Mouse (Mus musculus) CH12.LX (cell line): ENCODE measurements around the gene Nebl. TPM values are rescaled to one million over a fixed set of nuclear protein-coding genes. Genes with fewer than 3 reads are reported as not detected.

Source experiments
- DNase-seq: peaks from one replicate; pipeline ENCODE4 v3.0.0-alpha.2; 2013; ENCODE audit errors: extremely low read depth
- H3K27ac ChIP-seq: 2 replicates; pipeline ENCODE4 v1.5.1; 2012; ENCODE audit warnings: low read depth, mild to moderate bottlenecking, control low read depth, moderate library complexity; ENCODE audit not compliant: insufficient read depth
- H3K27me3 ChIP-seq: replicated peaks from 2 replicates; pipeline ENCODE3; 2012; ENCODE audit warnings: inconsistent platforms
- H3K36me3 ChIP-seq, 2 experiments: replicated peaks in 1 of 2; 2 replicates each; pipeline versions ENCODE3 to v1.6.1; 2012; ENCODE audit warnings: inconsistent platforms in 1 of 2, low read length in 1 of 2, mild to moderate bottlenecking in 1 of 2, mixed read lengths in 1 of 2, moderate library complexity in 1 of 2; ENCODE audit not compliant: control insufficient read depth in 1 of 2, insufficient read depth in 1 of 2
- H3K4me1 ChIP-seq, 2 experiments: 2 replicates each; pipeline ENCODE4 v1.6.1; 2012; ENCODE audit warnings: inconsistent platforms in 1 of 2, moderate library complexity in 1 of 2; ENCODE audit not compliant: insufficient read depth in 2 of 2, control insufficient read depth in 1 of 2
- H3K4me2 ChIP-seq: 2 replicates; pipeline ENCODE4 v1.6.1; 2012; ENCODE audit warnings: low read depth, mild to moderate bottlenecking, control low read depth; ENCODE audit not compliant: poor library complexity, insufficient read depth, severe bottlenecking
- H3K4me3 ChIP-seq, 3 experiments: fragments of 150-350 bp in 1 of 3; sonication (generic) in 1 of 3; replicated peaks in 1 of 3; 2 replicates each; pipeline versions ENCODE3 to v1.5.1; 2011 to 2012; ENCODE audit warnings: low read depth in 2 of 3, low read length in 2 of 3, mild to moderate bottlenecking in 2 of 3, moderate library complexity in 2 of 3, control low read depth in 1 of 3, improper control_type of control experiment in 1 of 3, inconsistent platforms in 1 of 3, mixed read lengths in 1 of 3; ENCODE audit not compliant: poor library complexity in 1 of 3
- H3K79me2 ChIP-seq: replicated peaks from 2 replicates; pipeline ENCODE4 v1.6.1; 2012; ENCODE audit warnings: mild to moderate bottlenecking, moderate library complexity; ENCODE audit not compliant: control insufficient read depth, poor library complexity, insufficient read depth, severe bottlenecking; ENCODE audit errors: extremely low read depth
- H3K9ac ChIP-seq: 2 replicates; pipeline ENCODE4 v1.6.1; 2012; ENCODE audit warnings: low read depth, mild to moderate bottlenecking, control low read depth, moderate library complexity; ENCODE audit not compliant: insufficient read depth
- H3K9me3 ChIP-seq: replicated peaks from 2 replicates; pipeline ENCODE3; 2012; ENCODE audit warnings: low read length, inconsistent platforms, mixed read lengths
- CHD1 ChIP-seq: IDR thresholded peaks from 2 replicates; pipeline ENCODE4 v1.6.1; 2012; ENCODE audit warnings: low read depth, low read length, improper control_type of control experiment, inconsistent platforms
- CHD2 ChIP-seq: IDR thresholded peaks from 2 replicates; pipeline ENCODE4 v1.6.1; 2011; ENCODE audit warnings: low read length, improper control_type of control experiment
- E2F4 ChIP-seq: IDR thresholded peaks from 2 replicates; pipeline ENCODE4 v1.6.1; 2011; ENCODE audit warnings: low read depth, low read length, improper control_type of control experiment; ENCODE audit not compliant: insufficient replicate concordance
- ELF1 ChIP-seq: IDR thresholded peaks from 2 replicates; pipeline ENCODE4 v1.6.1; 2014; ENCODE audit warnings: low read depth, mild to moderate bottlenecking, inconsistent platforms, low read length, improper control_type of control experiment
- ETS1 ChIP-seq: conservative IDR thresholded peaks from 2 replicates; pipeline ENCODE4 v1.6.1; 2012; ENCODE audit warnings: low read depth, mild to moderate bottlenecking, inconsistent platforms, low read length, improper control_type of control experiment, moderate library complexity
- IRF4 ChIP-seq: IDR thresholded peaks from 2 replicates; pipeline ENCODE4 v1.6.1; 2014; ENCODE audit warnings: low read depth, mild to moderate bottlenecking, inconsistent platforms, low read length, improper control_type of control experiment
- MAFK ChIP-seq: IDR thresholded peaks from 2 replicates; pipeline ENCODE4 v1.6.1; 2011; ENCODE audit warnings: low read length, improper control_type of control experiment; ENCODE audit not compliant: insufficient replicate concordance
- MEF2A ChIP-seq: IDR thresholded peaks from 2 replicates; pipeline ENCODE4 v1.6.1; 2014; ENCODE audit warnings: low read depth, mild to moderate bottlenecking, inconsistent platforms, low read length, improper control_type of control experiment, borderline replicate concordance
- NELFE ChIP-seq: IDR thresholded peaks from 2 replicates; pipeline ENCODE4 v1.6.1; 2011; ENCODE audit warnings: low read depth, low read length, improper control_type of control experiment
- PAX5 ChIP-seq: IDR thresholded peaks from 2 replicates; pipeline ENCODE4 v1.6.1; 2012; ENCODE audit warnings: low read length, inconsistent platforms, mixed read lengths
- RAD21 ChIP-seq: IDR thresholded peaks from 2 replicates; pipeline ENCODE4 v1.6.1; 2011; ENCODE audit warnings: low read depth, mild to moderate bottlenecking, low read length, improper control_type of control experiment, moderate library complexity
- SIN3A ChIP-seq: IDR thresholded peaks from 2 replicates; pipeline ENCODE4 v1.6.1; 2012; ENCODE audit warnings: low read length, improper control_type of control experiment, inconsistent platforms
- SMC3 ChIP-seq: IDR thresholded peaks from 2 replicates; pipeline ENCODE4 v1.6.1; 2011; ENCODE audit warnings: low read depth, low read length, improper control_type of control experiment
- TBP ChIP-seq: conservative IDR thresholded peaks from 2 replicates; pipeline ENCODE4 v1.6.1; 2011; ENCODE audit warnings: low read depth, low read length, improper control_type of control experiment
- TCF12 ChIP-seq: IDR thresholded peaks from 2 replicates; pipeline ENCODE4 v1.6.1; 2014; ENCODE audit warnings: low read depth, mild to moderate bottlenecking, inconsistent platforms, low read length, improper control_type of control experiment
- UBTF ChIP-seq: IDR thresholded peaks from 2 replicates; pipeline ENCODE4 v1.6.1; 2012; ENCODE audit warnings: low read depth, mild to moderate bottlenecking, inconsistent platforms, low read length, improper control_type of control experiment, moderate library complexity
- USF1 ChIP-seq: IDR thresholded peaks from 2 replicates; pipeline ENCODE4 v1.6.1; 2014; ENCODE audit warnings: low read depth, mild to moderate bottlenecking, inconsistent platforms, low read length, improper control_type of control experiment
- USF2 ChIP-seq: conservative IDR thresholded peaks from 2 replicates; pipeline ENCODE4 v1.6.1; 2011; ENCODE audit warnings: low read depth, low read length, improper control_type of control experiment
- ZC3H11A ChIP-seq: IDR thresholded peaks from 2 replicates; pipeline ENCODE4 v1.6.1; 2012; ENCODE audit warnings: low read depth, mild to moderate bottlenecking, inconsistent platforms, low read length, improper control_type of control experiment
- ZKSCAN1 ChIP-seq: IDR thresholded peaks from 2 replicates; pipeline ENCODE4 v1.6.1; 2012; ENCODE audit warnings: low read depth, inconsistent platforms, low read length, improper control_type of control experiment, borderline replicate concordance
- ZMIZ1 ChIP-seq: IDR thresholded peaks from 2 replicates; pipeline ENCODE4 v1.6.1; 2012; ENCODE audit warnings: low read depth, mild to moderate bottlenecking, inconsistent platforms, low read length, improper control_type of control experiment
- dilution Hi-C: fragments of 300-500 bp; cut with MboI; formaldehyde crosslinking; loops from 2 replicates; pipeline ENCODE4 v1.14.3; 2020; ENCODE audit warnings: low sequenced_read_pairs; ENCODE audit not compliant: extremely low pct_unique_long_range_greater_than_20kb, extremely low pct_ligation_motif_present
- in situ Hi-C: fragments of 300-500 bp; cut with MboI; formaldehyde crosslinking; loops from 3 replicates; pipeline ENCODE4 v1.14.3; 2019; ENCODE audit warnings: low sequenced_read_pairs, low pct_ligation_motif_present, low pct_unique_long_range_greater_than_20kb, mixed read lengths
- polyA plus RNA-seq: library from polyadenylated mRNA; unstranded; fragments of >175 nt; gene quantifications from 2 replicates; pipeline ENCODE4 v1.2.1, GENCODE M21; 2012; ENCODE audit warnings: low read depth; ENCODE audit not compliant: insufficient read length
- total RNA-seq, 2 experiments: library from RNA; depleted of rRNA; stranded (reverse); fragments of 300-350 nt in 1 of 2; fragments of >200 nt in 1 of 2; gene quantifications; 2 replicates each; pipeline ENCODE4 v1.2.3; 2012 to 2014

The Nebl gene
- total and polyA plus RNA-seq, 3 experiments = 12.6 to 113 (median 46.4) TPM

DNA sequence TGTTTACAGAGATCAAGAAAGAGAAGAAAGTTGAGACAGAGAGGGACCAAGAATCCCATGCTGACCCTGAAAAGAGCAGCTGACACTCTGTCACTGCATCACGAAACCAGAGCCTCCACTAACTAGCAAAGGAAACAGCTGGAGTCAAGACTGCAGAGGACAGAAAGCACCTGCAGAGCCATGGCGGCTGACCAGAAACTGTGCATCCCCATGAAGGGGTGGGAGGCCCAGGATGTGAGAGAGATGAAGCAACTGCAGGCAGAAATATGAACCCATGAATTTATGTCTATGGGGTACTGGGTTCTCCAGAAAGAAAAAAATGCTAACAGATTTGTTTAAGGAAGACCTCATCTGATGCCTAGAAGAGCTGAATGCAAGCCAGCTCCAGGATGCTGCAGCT lies 133.3 kb downstream of the Nebl start:
- H3K27ac ChIP-seq = no peak overlapping the region
- H3K9me3 ChIP-seq = no peaks in the 10 kb centered on the region
- TF ChIP-seq SMC3 (no peak), TCF12 (no peak), USF2 (no peak), MAFK (no peak), TBP (no peak), IRF4 (no peak), NELFE (no peak), ELF1 (no peak), ZKSCAN1 (no peak), CHD1 (no peak), CHD2 (no peak), ZMIZ1 (no peak), ZC3H11A (no peak), UBTF (no peak)
- in situ Hi-C loops = no loop called here
- no peaks in the 10 kb centered on the region for H3K27me3 ChIP-seq
- peaks cover 0 to 10% of the 10 kb centered on the region in 2 experiments; a peak in 2 of 4 replicates for H3K4me1 ChIP-seq
- DNase-seq = no peak
- H3K36me3 ChIP-seq = no peaks in the 10 kb centered on the region
- no peak overlapping the region for H3K4me3 ChIP-seq
- H3K79me2 ChIP-seq = no peaks in the 10 kb centered on the region
- dilution Hi-C loops = no loop called here
- no peak overlapping the region for H3K4me2 ChIP-seq
- H3K9ac ChIP-seq = no peak overlapping the region

GRCm38 (mm10) chr2:17589669-17590068 lies 141.6 kb downstream of the Nebl start:
- H3K4me2 ChIP-seq = no peak overlapping the region
- no peak overlapping the region for H3K9ac ChIP-seq
- DNase-seq = no peak
- H3K27me3 ChIP-seq = no peaks in the 10 kb centered on the region
- no peak overlapping the region for H3K4me3 ChIP-seq
- no peak overlapping the region for H3K27ac ChIP-seq
- dilution Hi-C loops (no loop called here), in situ Hi-C loops (no loop called here)
- H3K36me3 ChIP-seq = no peaks in the 10 kb centered on the region
- H3K79me2 ChIP-seq = no peaks in the 10 kb centered on the region
- H3K9me3 ChIP-seq = no peaks in the 10 kb centered on the region
- H3K4me1 ChIP-seq = peaks cover 0 to 3% of the 10 kb centered on the region in 2 experiments; a peak in 1 of 4 replicates
- TF ChIP-seq E2F4 (no peak), PAX5 (no peak), SMC3 (no peak), RAD21 (no peak), UBTF (no peak), SIN3A (no peak), USF1 (no peak), ETS1 (no peak), MEF2A (no peak)
- TF ChIP-seq, all 38 proteins: peak for 0
